Comparison of ENCODE assay signal across 11 mouse cellular contexts in genomic region chr9:41439979-41440378, GRCm38 (mm10).
DNase-seq lines count a peak whose midpoint lies in the region; ATAC-seq and TF ChIP-seq lines count a peak whose summit lies in the region.
"Had no signal": no experiment of that assay in that cellular context is flagged by ENCODE, and none has a peak within 500 bp of the region (broad histone marks: within the 10 kb centered on the region; RNA-seq: fewer than 3 reads in every experiment).

No protein-coding gene starts in this region.

- H3K4me2 ChIP-seq in forebrain, postnatal 0 days (ENCODE audit: low read depth): no peak overlapping the region
- H3K4me2 ChIP-seq in forebrain, embryonic 14.5 days (ENCODE audit: low read length): no peak overlapping the region
- H3K4me2 ChIP-seq in midbrain, postnatal 0 days (ENCODE audit: low read depth, low read length, poor library complexity, severe bottlenecking): no peak overlapping the region
- no peak overlapping the region for H3K4me2 ChIP-seq in midbrain, embryonic 11.5 days
- H3K4me2 ChIP-seq: embryonic facial prominence, embryonic 12.5 days had no signal

- H3K4me1 ChIP-seq in forebrain, postnatal 0 days (ENCODE audit: insufficient read depth): no peaks in the 10 kb centered on the region
- no peaks in the 10 kb centered on the region for H3K4me1 ChIP-seq in forebrain, embryonic 14.5 days (ENCODE audit: control insufficient read depth, insufficient read depth, low read length)
- H3K4me1 ChIP-seq in midbrain, postnatal 0 days (ENCODE audit: insufficient read depth, low read length): no peaks in the 10 kb centered on the region
- no peaks in the 10 kb centered on the region for H3K4me1 ChIP-seq in midbrain, embryonic 11.5 days (ENCODE audit: control insufficient read depth, insufficient read depth, low read length)
- H3K4me1 ChIP-seq: embryonic facial prominence, embryonic 12.5 days had no signal

- H3K9me3 ChIP-seq in forebrain, postnatal 0 days (ENCODE audit: low read length): peaks cover 18% of the 10 kb centered on the region; the same call in 1 of the 2 replicates
- H3K9me3 ChIP-seq in forebrain, embryonic 14.5 days (replicated peaks; ENCODE audit: control insufficient read depth, low read length): peaks cover 8% of the 10 kb centered on the region; the same call in 1 of the 2 replicates
- no peaks in the 10 kb centered on the region for H3K9me3 ChIP-seq in midbrain, postnatal 0 days (ENCODE audit: low read length)
- H3K9me3 ChIP-seq in midbrain, embryonic 11.5 days (ENCODE audit: control insufficient read depth, low read length): peaks cover 14% of the 10 kb centered on the region; the same call in 1 of the 2 replicates

- 56% methylated on average over 4 of the region's 4 CpGs for WGBS in forebrain, postnatal 0 days
- 92% methylated on average over 4 of the region's 4 CpGs for WGBS in forebrain, embryonic 14.5 days
- WGBS in midbrain, postnatal 0 days: 87% methylated on average over 4 of the region's 4 CpGs
- WGBS in midbrain, embryonic 11.5 days: 92% methylated on average over 4 of the region's 4 CpGs

- H3K4me3 ChIP-seq in forebrain, postnatal 0 days (ENCODE audit: low read depth, low read length): no peak overlapping the region
- no peak overlapping the region for H3K4me3 ChIP-seq in forebrain, embryonic 14.5 days (ENCODE audit: low read depth, low read length)
- H3K4me3 ChIP-seq in midbrain, postnatal 0 days (ENCODE audit: low read depth, low read length): no peak overlapping the region
- no peak overlapping the region for H3K4me3 ChIP-seq in midbrain, embryonic 11.5 days (ENCODE audit: low read depth, low read length)
- H3K4me3 ChIP-seq: embryonic facial prominence, embryonic 12.5 days had no signal

- H3K9ac ChIP-seq in forebrain, postnatal 0 days: no peak overlapping the region
- no peak overlapping the region for H3K9ac ChIP-seq in forebrain, embryonic 14.5 days (ENCODE audit: low read length)
- no peak overlapping the region for H3K9ac ChIP-seq in midbrain, postnatal 0 days (replicated peaks; ENCODE audit: low read length, poor library complexity, severe bottlenecking)
- no peak overlapping the region for H3K9ac ChIP-seq in midbrain, embryonic 11.5 days (ENCODE audit: low read length)
- H3K9ac ChIP-seq: embryonic facial prominence, embryonic 12.5 days had no signal

- peak; percentile 58 for ATAC-seq in forebrain, postnatal 0 days
- no peak for ATAC-seq in forebrain, embryonic 14.5 days
- ATAC-seq in midbrain, postnatal 0 days (ENCODE audit: low FRiP score): no peak
- no peak for ATAC-seq in midbrain, embryonic 11.5 days (ENCODE audit: low FRiP score)

- no peaks in the 10 kb centered on the region for H3K27me3 ChIP-seq in forebrain, postnatal 0 days (ENCODE audit: insufficient read depth, low read length)
- H3K27me3 ChIP-seq in forebrain, embryonic 14.5 days (replicated peaks; ENCODE audit: control insufficient read depth, insufficient read depth, low read length): no peaks in the 10 kb centered on the region
- no peaks in the 10 kb centered on the region for H3K27me3 ChIP-seq in midbrain, postnatal 0 days (ENCODE audit: insufficient read depth, low read length)
- no peaks in the 10 kb centered on the region for H3K27me3 ChIP-seq in midbrain, embryonic 11.5 days (ENCODE audit: control insufficient read depth, insufficient read depth, low read length)
- H3K27me3 ChIP-seq: embryonic facial prominence, embryonic 12.5 days had no signal

- no peak overlapping the region for H3K27ac ChIP-seq in forebrain, postnatal 0 days (ENCODE audit: low read depth, low read length)
- no peak overlapping the region for H3K27ac ChIP-seq in forebrain, embryonic 14.5 days (ENCODE audit: low read depth, low read length)
- no peak overlapping the region for H3K27ac ChIP-seq in midbrain, postnatal 0 days (ENCODE audit: low read depth, low read length)
- H3K27ac ChIP-seq in midbrain, embryonic 11.5 days (ENCODE audit: low read depth, low read length): no peak overlapping the region
- H3K27ac ChIP-seq: embryonic facial prominence, embryonic 12.5 days; macrophage; stomach, postnatal 0 days had no signal

- TF ChIP-seq CTCF in forebrain, postnatal 0 days (IDR thresholded peaks at IDR 0.05; ENCODE audit: low read depth): no peak
- no peak for TF ChIP-seq CTCF in midbrain, postnatal 0 days (IDR thresholded peaks at IDR 0.05)

- H3K36me3 ChIP-seq in forebrain, postnatal 0 days (ENCODE audit: insufficient read depth): peaks cover 6% of the 10 kb centered on the region; the same call in 1 of the 2 replicates
- no peaks in the 10 kb centered on the region for H3K36me3 ChIP-seq in forebrain, embryonic 14.5 days (ENCODE audit: control insufficient read depth, insufficient read depth, low read length)
- H3K36me3 ChIP-seq in midbrain, postnatal 0 days (ENCODE audit: insufficient read depth, low read length): no peaks in the 10 kb centered on the region
- H3K36me3 ChIP-seq in midbrain, embryonic 11.5 days (ENCODE audit: control insufficient read depth, insufficient read depth, low read length): peaks cover 2% of the 10 kb centered on the region; the same call in 1 of the 2 replicates

- DNase-seq in forebrain, postnatal 0 days: peak; percentile 37
- DNase-seq in forebrain, embryonic 14.5 days (ENCODE audit: low spot score): no peak
- peak; percentile 53 for DNase-seq in midbrain, postnatal 0 days (ENCODE audit: low spot score)
- DNase-seq in midbrain, embryonic 11.5 days (ENCODE audit: low spot score, missing footprints): no peak
- DNase-seq in gastrocnemius, adult 18-20 months (ENCODE audit: low spot score): peak; percentile 79
- DNase-seq in layer of hippocampus, postnatal 10 days (ENCODE audit: low spot score in 2 of 2): peak; percentile 41 to 43
- DNase-seq in MN1 (ENCODE audit: low spot score): no peak
- no peak for DNase-seq in thymus, postnatal 36 days

Comparison
In these comparisons a context has a peak if more than half of its experiments do, and no peak if none do; other contexts are left out.
1. DNase-seq: peak in forebrain, postnatal 0 days (single experiment), midbrain, postnatal 0 days (single experiment), gastrocnemius, adult 18-20 months (single experiment) and layer of hippocampus, postnatal 10 days (2 of 2); none in forebrain, embryonic 14.5 days (single experiment), midbrain, embryonic 11.5 days (single experiment), MN1 (single experiment) and thymus, postnatal 36 days (0 of 2).